Mouse (Mus musculus) ES-Bruce4 (cell line): ENCODE measurements around the gene Aacs.

Experiments
- CTCF ChIP-seq: IDR thresholded peaks from one replicate; pipeline ENCODE4 v1.8.1; 2011; ENCODE audit warnings: low read depth, low read length
- POLR2A ChIP-seq: IDR thresholded peaks from one replicate; pipeline ENCODE4 v1.8.1; 2011; ENCODE audit warnings: low read length; ENCODE audit not compliant: insufficient read depth

DNA sequence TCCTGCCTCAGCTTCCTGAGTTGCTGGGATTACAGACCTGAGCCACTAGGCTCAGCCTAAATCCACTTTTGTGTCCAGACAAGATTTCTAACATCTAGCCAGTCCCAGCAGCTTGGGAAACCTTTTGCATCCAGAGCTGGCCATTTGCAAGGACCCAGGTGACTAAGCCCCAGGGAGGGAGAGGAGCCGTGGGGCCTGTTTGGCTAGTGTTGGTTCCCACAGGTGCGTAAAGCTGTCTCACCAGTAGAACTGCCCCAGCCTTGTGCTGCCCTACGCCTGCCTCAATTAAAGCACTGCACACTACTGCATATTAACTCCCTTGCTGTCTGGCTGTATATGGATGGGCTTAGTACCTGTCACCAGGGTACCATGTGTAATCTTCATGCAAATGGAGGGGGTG lies 3.8 kb downstream of the Aacs start:
- TF ChIP-seq POLR2A (no peak), CTCF (no peak)
